Mouse (Mus musculus): Measurements from ENCODE around the gene Gorab. TPM values are rescaled to one million over a fixed set of nuclear protein-coding genes. Genes with fewer than 3 reads are reported as not detected.

Gene Gorab
- 31.9 TPM for polyA plus RNA-seq (2014; fragmentation: Illumina TruSeq; extraction: RNeasy Lipid Tissue Mini Kit (QIAGEN cat#74804); ENCODE audit: low read depth, low replicate concordance)

DNA sequence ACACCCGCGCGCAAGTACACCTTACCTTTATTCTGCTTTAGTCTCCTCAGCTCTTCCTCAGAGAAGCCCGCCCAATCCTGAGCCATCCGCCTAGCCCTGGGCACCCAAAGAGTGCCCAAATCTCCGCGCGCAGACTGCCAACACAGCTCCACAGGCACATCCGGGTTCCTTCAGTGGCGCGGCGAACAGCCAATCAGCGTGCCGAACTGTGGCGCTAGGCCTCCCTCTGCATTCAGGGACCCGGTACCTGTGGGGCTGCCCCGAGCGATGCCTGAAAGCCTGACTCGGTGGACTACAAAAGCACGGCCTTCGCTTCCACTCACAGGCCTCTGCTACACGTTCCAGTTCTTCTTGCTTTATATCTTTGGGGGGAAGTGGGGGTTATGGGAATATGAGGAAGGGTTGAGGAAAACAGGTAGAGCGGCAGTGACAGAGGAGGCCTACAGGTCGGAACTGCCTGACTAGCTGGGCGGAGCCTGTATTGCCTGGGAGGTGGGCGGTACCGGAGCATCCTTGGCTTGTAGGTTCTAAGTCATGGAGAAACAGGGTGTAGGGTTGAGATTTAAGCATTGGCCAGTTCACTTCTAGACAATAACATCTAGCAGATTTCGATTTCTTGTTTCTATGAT is at the start of gene Gorab:
TSS of gene Gorab (minus strand) at position 172 of the 629 bp plus-strand sequence.

Other genes with a start within 250 kb of the Gorab start
- gene Prrx1, start 90.0 kb downstream of the Gorab start, polyA plus RNA-seq (2014; fragmentation: Illumina TruSeq; extraction: RNeasy Lipid Tissue Mini Kit (QIAGEN cat#74804); ENCODE audit: low read depth, low replicate concordance) = 2.0 TPM